Comparison of ENCODE assay signal across 24 mouse cellular contexts in genomic region chr16:50673339-50673738, GRCm38 (mm10).
DNase-seq lines count a peak whose midpoint lies in the region; TF ChIP-seq lines count a peak whose summit lies in the region.
"Had no signal": no experiment of that assay in that cellular context is flagged by ENCODE, and none has a peak within 500 bp of the region (broad histone marks: within the 10 kb centered on the region; RNA-seq: fewer than 3 reads in every experiment).

No protein-coding gene starts in this region.

- DNase-seq in layer of hippocampus, adult 2 months (ENCODE audit: low spot score in 2 of 2) = peak in 1 of 2 experiments; percentile 35
- no peak for DNase-seq in layer of hippocampus, adult 11-12 months (ENCODE audit: low spot score)
- DNase-seq in 3134 (ENCODE audit: extremely low read depth, insufficient read length, low spot score) (peak; percentile 14), 3T3-L1 (ENCODE audit: low read depth, low spot score) (peak; percentile 68)
- no peak for DNase-seq in spleen, adult 18-20 months
- DNase-seq: cerebellum, adult 8-10 months; cerebellum, postnatal 36 days; embryo, embryonic 11 days; gastrocnemius, adult 2 months; gastrocnemius, postnatal 36 days; kidney, adult 8-10 months; liver; lung, adult 2 months; lung, postnatal 10 days; thymus, postnatal 4 days had no signal

- TF ChIP-seq POLR2A in cortical plate, adult 2 months (IDR thresholded peaks at IDR 0.05; ENCODE audit: extremely low read depth, insufficient read depth, low read length) = no peak

- no peak overlapping the region for H3K4me3 ChIP-seq in layer of hippocampus, adult 2 months
- H3K4me3 ChIP-seq in cortical plate, adult 2 months (ENCODE audit: insufficient read depth, low read length) = no peak overlapping the region
- H3K4me3 ChIP-seq: embryonic facial prominence, embryonic 12.5 days; gastrocnemius, adult 2 months; heart, embryonic 12.5 days; hindbrain, embryonic 15.5 days; intestine, embryonic 15.5 days; midbrain, embryonic 13.5 days had no signal

- peak overlapping the region; percentile 83 for H3K27ac ChIP-seq in layer of hippocampus, adult 2 months
- peak overlapping the region; percentile 65; the same call in 1 of the 2 replicates for H3K27ac ChIP-seq in cortical plate, adult 2 months (ENCODE audit: insufficient read depth, low read length)
- H3K27ac ChIP-seq: embryonic facial prominence, embryonic 12.5 days; gastrocnemius, adult 2 months; hindbrain, embryonic 15.5 days; intestine, embryonic 15.5 days; kidney, postnatal 0 days; liver, embryonic 14.5 days; macrophage; midbrain, embryonic 13.5 days had no signal

- TF ChIP-seq CTCF in layer of hippocampus, adult 2 months (conservative IDR thresholded peaks at IDR 0.05) = no peak
- no peak for TF ChIP-seq CTCF in cortical plate, adult 2 months (IDR thresholded peaks at IDR 0.05; ENCODE audit: extremely low read depth, insufficient read depth, low read length)

- H3K4me1 ChIP-seq in cortical plate, adult 2 months (ENCODE audit: control insufficient read depth, insufficient read depth, low read length) = no peaks in the 10 kb centered on the region
- H3K4me1 ChIP-seq: embryonic facial prominence, embryonic 12.5 days; heart, embryonic 12.5 days; hindbrain, embryonic 15.5 days; intestine, embryonic 15.5 days; midbrain, embryonic 13.5 days had no signal

Comparison
In these comparisons a context has a peak if more than half of its experiments do, and no peak if none do; other contexts are left out.
1. DNase-seq: peak in 3134 (single experiment) and 3T3-L1 (single experiment); none in layer of hippocampus, adult 11-12 months (single experiment) and spleen, adult 18-20 months (0 of 2).